Mouse (Mus musculus) intestine, embryonic 14.5 days (tissue): Measurements from ENCODE around the gene Cyp11a1. TPM values are rescaled to one million over a fixed set of nuclear protein-coding genes. Genes with fewer than 3 reads are reported as not detected.

Source experiments
- ATAC-seq: fragments of 200-750 bp; cut with Nextera tagmentation; replicated peaks from 2 replicates; pipeline ENCODE4 v1.8.0; 2017; ENCODE audit warnings: low read depth, moderate number of reproducible peaks, moderate TSS enrichment, moderate library complexity; ENCODE audit not compliant: low FRiP score, low TSS enrichment
- DNase-seq: peaks from one replicate; pipeline ENCODE4 v3.0.0-alpha.2; 2018; ENCODE audit warnings: low spot score
- H3K27ac ChIP-seq: fragments of 300-500 bp; sonication (generic); 2 replicates; pipeline ENCODE4 v1.5.1; 2014; ENCODE audit warnings: low read depth, mild to moderate bottlenecking, control low read depth
- H3K27me3 ChIP-seq: fragments of 300-500 bp; sonication (generic); replicated peaks from 2 replicates; pipeline ENCODE4 v1.6.1; 2014; ENCODE audit warnings: low read length, control low read depth; ENCODE audit not compliant: control insufficient read depth, insufficient read depth
- H3K36me3 ChIP-seq: fragments of 300-500 bp; sonication (generic); 2 replicates; pipeline ENCODE4 v1.6.1; 2014; ENCODE audit warnings: low read length, control low read depth; ENCODE audit not compliant: control insufficient read depth, insufficient read depth
- H3K4me1 ChIP-seq: fragments of 300-500 bp; sonication (generic); replicated peaks from 2 replicates; pipeline ENCODE4 v1.6.1; 2014; ENCODE audit warnings: low read length, control low read depth, mixed read lengths; ENCODE audit not compliant: control insufficient read depth, insufficient read depth
- H3K4me2 ChIP-seq: fragments of 300-500 bp; sonication (generic); 2 replicates; pipeline ENCODE4 v1.6.1; 2014; ENCODE audit warnings: low read length
- H3K4me3 ChIP-seq: fragments of 300-500 bp; sonication (generic); 2 replicates; pipeline ENCODE4 v1.5.1; 2014; ENCODE audit warnings: low read depth, low read length, control low read depth, mixed read lengths
- H3K9ac ChIP-seq: fragments of 300-500 bp; sonication (generic); 2 replicates; pipeline ENCODE4 v1.6.1; 2014; ENCODE audit warnings: mild to moderate bottlenecking, low read length
- H3K9me3 ChIP-seq: fragments of 300-500 bp; sonication (generic); 2 replicates; pipeline ENCODE4 v1.6.1; 2016; ENCODE audit warnings: low read length, control low read depth; ENCODE audit not compliant: control insufficient read depth
- WGBS: fragments of 180-500 bp; shearing (Covaris S2); extraction: QIAGEN DNeasy Blood & Tissue Kit; methylation state at CpG from one replicate; pipeline ENCODE4 v1.1.7; 2014; 5-methylcytosine and 5-hydroxymethylcytosine counted together
- polyA plus RNA-seq: library from polyadenylated mRNA; unstranded; fragments of >200 nt; fragmentation: Nextera tagmentation; extraction: Ambion mirVana; gene quantifications from 2 replicates; pipeline ENCODE4 v1.2.1, GENCODE M21; 2014

Cyp11a1 gene
- polyA plus RNA-seq, 1 experiment from 2014 or later, result 3.0 TPM

GRCm38 (mm10) chr9:57992781-57993591 is 13.2 kb upstream of the Cyp11a1 start:
- Histone ChIP-seq H3K9ac (no peak overlapping the region), H3K4me1 (peaks cover 3% of the 10 kb centered on the region; the same call in 1 of the 2 replicates), H3K27me3 (peaks cover 16% of the 10 kb centered on the region), H3K36me3 (no peaks in the 10 kb centered on the region), H3K4me2 (no peak overlapping the region), H3K27ac (no peak overlapping the region), H3K9me3 (no peaks in the 10 kb centered on the region), H3K4me3 (no peak overlapping the region)
- no peak for ATAC-seq
- DNase-seq, result no peak
- WGBS, result 54% methylated on average over 8 of the region's 8 CpGs

GRCm38 (mm10) chr9:57995282-57995681 is 10.9 kb upstream of the Cyp11a1 start:
- Histone ChIP-seq H3K4me3 (no peak overlapping the region), H3K27me3 (peaks cover 23% of the 10 kb centered on the region), H3K9me3 (no peaks in the 10 kb centered on the region), H3K27ac (no peak overlapping the region), H3K4me2 (no peak overlapping the region), H3K9ac (no peak overlapping the region), H3K36me3 (no peaks in the 10 kb centered on the region), H3K4me1 (peaks cover 5% of the 10 kb centered on the region; the same call in 1 of the 2 replicates)
- DNase-seq (no peak), ATAC-seq (no peak)
- 40% methylated on average over 4 of the region's 4 CpGs for WGBS

- Histone ChIP-seq H3K27me3 (peaks cover 23% of the 10 kb centered on the region), H3K4me1 (peaks cover 5% of the 10 kb centered on the region; the same call in 1 of the 2 replicates), H3K4me2 (peak overlapping the region; percentile 56), H3K4me3 (peak overlapping the region; percentile 29; the same call in 1 of the 2 replicates), H3K27ac (no peak overlapping the region), H3K9me3 (no peaks in the 10 kb centered on the region), H3K9ac (no peak overlapping the region), H3K36me3 (no peaks in the 10 kb centered on the region)
- DNase-seq (no peak), ATAC-seq (peak; percentile 17; the same call in 1 of the 2 replicates)
- 17% methylated on average over 13 of the region's 13 CpGs for WGBS
Measured at GRCm38 (mm10) chr9:57997511-57998031, 8.6 kb upstream of the Cyp11a1 start.

- Histone ChIP-seq H3K36me3 (no peaks in the 10 kb centered on the region), H3K4me1 (peaks cover 5% of the 10 kb centered on the region; the same call in 1 of the 2 replicates), H3K9ac (no peak overlapping the region; the same call in 1 of the 2 replicates), H3K27me3 (peaks cover 23% of the 10 kb centered on the region), H3K9me3 (no peaks in the 10 kb centered on the region), H3K4me3 (peak overlapping the region; percentile 29), H3K27ac (no peak overlapping the region), H3K4me2 (peak overlapping the region; percentile 56)
- ATAC-seq, result peak; percentile 89
- 1% methylated on average over 20 of the region's 20 CpGs for WGBS
- peak; percentile 81 for DNase-seq
Measured at GRCm38 (mm10) chr9:57998032-57998659, 8.1 kb upstream of the Cyp11a1 start.

GRCm38 (mm10) chr9:57998685-57999084 is 7.5 kb upstream of the Cyp11a1 start:
- Histone ChIP-seq H3K4me2 (no peak overlapping the region), H3K9ac (no peak overlapping the region), H3K4me3 (no peak overlapping the region), H3K9me3 (no peaks in the 10 kb centered on the region), H3K27ac (no peak overlapping the region), H3K4me1 (peaks cover 5% of the 10 kb centered on the region; the same call in 1 of the 2 replicates), H3K36me3 (no peaks in the 10 kb centered on the region), H3K27me3 (peaks cover 23% of the 10 kb centered on the region)
- 50% methylated on average over 2 of the region's 2 CpGs for WGBS
- DNase-seq (no peak), ATAC-seq (no peak)

- no peak overlapping the region for H3K9ac ChIP-seq
- DNase-seq, result no peak
- H3K9me3 ChIP-seq, result no peaks in the 10 kb centered on the region
- no peak overlapping the region for H3K4me2 ChIP-seq
- WGBS, result 53% methylated on average over 2 of the region's 2 CpGs
- peaks cover 23% of the 10 kb centered on the region for H3K27me3 ChIP-seq
- H3K4me1 ChIP-seq, result peaks cover 5% of the 10 kb centered on the region; the same call in 1 of the 2 replicates
- no peaks in the 10 kb centered on the region for H3K36me3 ChIP-seq
- no peak overlapping the region for H3K27ac ChIP-seq
- no peak overlapping the region for H3K4me3 ChIP-seq
- no peak for ATAC-seq
Measured at GRCm38 (mm10) chr9:57999676-58000075, 6.5 kb upstream of the Cyp11a1 start.

GRCm38 (mm10) chr9:58003272-58003671 is 2.9 kb upstream of the Cyp11a1 start:
- H3K4me3 ChIP-seq, result no peak overlapping the region
- H3K9ac ChIP-seq, result no peak overlapping the region
- no peak overlapping the region for H3K27ac ChIP-seq
- no peak overlapping the region for H3K4me2 ChIP-seq
- WGBS, result 7% methylated on average over 2 of the region's 2 CpGs
- no peaks in the 10 kb centered on the region for H3K36me3 ChIP-seq
- no peak for DNase-seq
- no peaks in the 10 kb centered on the region for H3K4me1 ChIP-seq
- no peaks in the 10 kb centered on the region for H3K9me3 ChIP-seq
- ATAC-seq, result no peak
- 0 out of 2 replicates have a peak, but pooled peaks cover 4% of the 10 kb centered on the region for H3K27me3 ChIP-seq

- H3K4me3 ChIP-seq, result no peak overlapping the region
- no peaks in the 10 kb centered on the region for H3K36me3 ChIP-seq
- no peak overlapping the region for H3K27ac ChIP-seq
- H3K9ac ChIP-seq, result no peak overlapping the region
- no peaks in the 10 kb centered on the region for H3K27me3 ChIP-seq
- WGBS, result 67% methylated on average over 12 of the region's 12 CpGs
- H3K9me3 ChIP-seq, result no peaks in the 10 kb centered on the region
- no peak overlapping the region for H3K4me2 ChIP-seq
- peaks cover 10% of the 10 kb centered on the region; the same call in 1 of the 2 replicates for H3K4me1 ChIP-seq
- ATAC-seq (no peak), DNase-seq (no peak)
Measured at GRCm38 (mm10) chr9:58008336-58009014, 2.3 kb downstream of the Cyp11a1 start.
